ENCODE assay signal across 14 mouse cellular contexts in the genomic region with DNA sequence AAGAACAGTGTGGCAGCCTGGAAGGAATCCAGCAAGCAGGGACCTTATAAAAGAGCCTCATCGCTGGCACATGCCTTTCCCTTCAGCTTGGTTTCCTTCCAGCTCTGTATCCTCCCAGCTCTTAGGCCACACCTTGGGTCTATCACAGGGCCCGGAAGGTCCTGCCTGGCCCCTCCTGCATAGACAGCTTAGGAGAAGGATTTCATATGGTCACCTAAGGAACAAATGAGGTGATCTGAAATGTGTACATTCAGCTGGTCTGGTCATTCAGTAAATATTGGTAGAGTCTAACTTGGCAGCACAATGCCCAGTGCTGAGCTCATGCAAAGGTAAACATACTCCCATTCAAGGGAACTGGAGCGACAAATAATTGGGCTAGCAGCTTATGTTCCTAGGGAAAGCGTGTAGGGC. TPM values are rescaled to one million over a fixed set of nuclear protein-coding genes. Genes with fewer than 3 reads are reported as not detected.
DNase-seq lines count a peak whose midpoint lies in the region; ATAC-seq and TF ChIP-seq lines count a peak whose summit lies in the region.
"Had no signal": no experiment of that assay in that cellular context is flagged by ENCODE, and none has a peak within 500 bp of the region (broad histone marks: within the 10 kb centered on the region; RNA-seq: fewer than 3 reads in every experiment).

No protein-coding gene starts in this region.

- no peaks in the 10 kb centered on the region; the same call in 1 of the 2 replicates for H3K79me2 ChIP-seq in liver, adult 2 months (ENCODE audit: control insufficient read depth, insufficient read depth, low read length)

- TF ChIP-seq POLR2A in liver, adult 2 months (IDR thresholded peaks at IDR 0.05; ENCODE audit: extremely low read depth, insufficient read depth, low read length) = no peak

- no peak overlapping the region for H3K27ac ChIP-seq in liver, adult 2 months (replicated peaks; ENCODE audit: insufficient read depth, low read depth, low read length)
- H3K27ac ChIP-seq in forebrain, embryonic 15.5 days (replicated peaks) = peak overlapping the region; percentile 91
- H3K27ac ChIP-seq: embryonic facial prominence, embryonic 12.5 days had no signal

- peaks cover 5% of the 10 kb centered on the region for H3K4me1 ChIP-seq in liver, adult 2 months (ENCODE audit: control insufficient read depth, insufficient read depth, low read length)
- peaks cover 73% of the 10 kb centered on the region for H3K4me1 ChIP-seq in forebrain, embryonic 15.5 days

- peak overlapping the region; percentile 12; the same call in 1 of the 2 replicates for H3K4me2 ChIP-seq in forebrain, embryonic 15.5 days (replicated peaks)
- H3K4me2 ChIP-seq: embryonic facial prominence, embryonic 12.5 days had no signal

- no peaks in the 10 kb centered on the region for H3K9me3 ChIP-seq in forebrain, embryonic 15.5 days
- H3K9me3 ChIP-seq: embryonic facial prominence, embryonic 12.5 days; G1E had no signal

- no peaks in the 10 kb centered on the region for H3K27me3 ChIP-seq in liver, adult 2 months (ENCODE audit: control insufficient read depth, insufficient read depth, low read length)
- H3K27me3 ChIP-seq in forebrain, embryonic 15.5 days = no peaks in the 10 kb centered on the region
- H3K27me3 ChIP-seq: embryonic facial prominence, embryonic 12.5 days had no signal

- 33% methylated on average over 4 of the region's 4 CpGs for WGBS in liver, adult 2 months
- 26% methylated on average over 4 of the region's 4 CpGs for WGBS in forebrain, embryonic 15.5 days

- no peak overlapping the region for H3K4me3 ChIP-seq in liver, adult 2 months (ENCODE audit: insufficient read depth, low read depth, low read length)
- H3K4me3 ChIP-seq in forebrain, embryonic 15.5 days = no peak overlapping the region
- H3K4me3 ChIP-seq: embryonic facial prominence, embryonic 12.5 days had no signal

- peak; percentile 10 for DNase-seq in liver, adult 2 months (ENCODE audit: extremely low read depth, low read depth, low spot score)
- no peak for DNase-seq in liver
- peak; percentile 78 for DNase-seq in cerebellum, adult 8-10 months
- peak; percentile 18 to 38 for DNase-seq in lung, postnatal 4 days
- no peak for DNase-seq in adrenal gland, adult 18-20 months (ENCODE audit: low spot score in 2 of 2)
- DNase-seq: adrenal gland, adult 2 months; heart, postnatal 4 days had no signal

- no peaks in the 10 kb centered on the region for H3K36me3 ChIP-seq in liver, adult 2 months (ENCODE audit: control insufficient read depth, insufficient read depth, low read length)
- no peaks in the 10 kb centered on the region for H3K36me3 ChIP-seq in forebrain, embryonic 15.5 days
- H3K36me3 ChIP-seq: embryonic facial prominence, embryonic 12.5 days; G1E had no signal

- TF ChIP-seq CTCF in liver, adult 2 months (IDR thresholded peaks at IDR 0.05; ENCODE audit: low read depth, low read length) = no peak

- no peak; the same call in 1 of the 2 replicates for ATAC-seq in forebrain, embryonic 15.5 days (replicated peaks)
- no peak for ATAC-seq in megakaryocyte, adult 5-6 weeks (ENCODE audit: poor library complexity, severe bottlenecking)

- no peak overlapping the region for H3K9ac ChIP-seq in liver, adult 2 months (ENCODE audit: low read depth, low read length)
- H3K9ac ChIP-seq in forebrain, embryonic 15.5 days (replicated peaks) = no peak overlapping the region
- H3K9ac ChIP-seq: embryonic facial prominence, embryonic 12.5 days had no signal

RNA-seq across cellular contexts. Expression of a gene that starts 6.4 kb away (rescaled TPM):
- total RNA-seq in liver, adult 2 months (2014; rRNA removed) = 6.5 and 8.3 TPM in 2 replicates
- 3.7 and 4.1 TPM in 2 replicates for polyA plus RNA-seq in liver, adult 2 months (2012; rRNA removed)
- polyA plus RNA-seq in forebrain, embryonic 15.5 days (2015; fragmentation: Nextera tagmentation; extraction: Ambion mirVana) = 52.5 and 53.8 TPM in 2 replicates
- 10 to 100 TPM in 1 of 2 experiments, 1 to 10 TPM in 1; 9.9 to 14.9 TPM for total RNA-seq in adrenal gland, adult 18-20 months (2021)
- total RNA-seq in megakaryocyte, adult 5-6 weeks (2015) = 8.0 and 8.6 TPM in 2 replicates
- 14.1 and 16.2 TPM in 2 replicates for total RNA-seq in megakaryocyte, adult 5-6 weeks (2017)

RNA-seq across cellular contexts. Expression of a gene that starts 9.4 kb away (rescaled TPM):
- total RNA-seq in liver, adult 2 months (2014; rRNA removed) = not detected in 2 replicates
- polyA plus RNA-seq in liver, adult 2 months (2012; rRNA removed) = not detected in 2 replicates
- 0.09 and 0.17 TPM in 2 replicates for polyA plus RNA-seq in forebrain, embryonic 15.5 days (2015; fragmentation: Nextera tagmentation; extraction: Ambion mirVana)
- not detected for total RNA-seq in adrenal gland, adult 18-20 months (2021)
- not detected in 2 replicates for total RNA-seq in megakaryocyte, adult 5-6 weeks (2015)
- not detected in 2 replicates for total RNA-seq in megakaryocyte, adult 5-6 weeks (2017)
- total RNA-seq: adrenal gland, adult 2 months; gastrocnemius, adult 8-10 months; heart, postnatal 4 days had no signal
- polyA plus RNA-seq: adrenal gland, adult 2 months; embryonic facial prominence, embryonic 12.5 days; G1E; limb, embryonic 14.5 days; urinary bladder, adult 2 months had no signal

RNA-seq across cellular contexts. Expression of a gene that starts 41.6 kb away (rescaled TPM):
- 21.6 and 29.0 TPM in 2 replicates for total RNA-seq in liver, adult 2 months (2014; rRNA removed)
- polyA plus RNA-seq in liver, adult 2 months (2012; rRNA removed) = 7.9 and 8.1 TPM in 2 replicates
- polyA plus RNA-seq in forebrain, embryonic 15.5 days (2015; fragmentation: Nextera tagmentation; extraction: Ambion mirVana) = 131 and 139 TPM in 2 replicates
- 10 to 100 TPM; 37.7 to 42.4 TPM for total RNA-seq in adrenal gland, adult 18-20 months (2021)
- 94.8 and 94.9 TPM in 2 replicates for total RNA-seq in megakaryocyte, adult 5-6 weeks (2015)
- 63.2 and 67.6 TPM in 2 replicates for total RNA-seq in megakaryocyte, adult 5-6 weeks (2017)

Comparison
In these comparisons a context has a peak if more than half of its experiments do, and no peak if none do; other contexts are left out.
1. DNase-seq: peak in liver, adult 2 months (single experiment), cerebellum, adult 8-10 months (single experiment) and lung, postnatal 4 days (2 of 2); none in liver (single experiment) and adrenal gland, adult 18-20 months (0 of 2).